Mouse (Mus musculus) G1E (cell line): Measurements from ENCODE around the gene 4930568D16Rik.

Experiments used
- CTCF ChIP-seq: IDR thresholded peaks from 2 replicates; pipeline ENCODE4 v1.5.1; 2012; ENCODE audit warnings: low read depth, low read length, inconsistent platforms, mixed read lengths
- GATA1 ChIP-seq: IDR thresholded peaks from 2 replicates; pipeline ENCODE4 v1.6.1; 2012; ENCODE audit warnings: borderline replicate concordance, low read length, inconsistent platforms, mixed read lengths
- TAL1 ChIP-seq: conservative IDR thresholded peaks from 2 replicates; pipeline ENCODE4 v1.6.1; 2012; ENCODE audit warnings: low read depth, low read length, inconsistent platforms, mixed read lengths

- TF ChIP-seq CTCF: no peak
- no peak for TF ChIP-seq TAL1
- no peak for TF ChIP-seq GATA1
These were observed 44.9 kb downstream of the 4930568D16Rik start for GRCm38 (mm10) chr2:35322404-35323164.
